Mouse (Mus musculus): ENCODE measurements around the gene Gm10309. TPM values are rescaled to one million over a fixed set of nuclear protein-coding genes. Genes with fewer than 3 reads are reported as not detected.

Gene Gm10309
- polyA plus RNA-seq, 1 experiment = 0.30 TPM

DNA sequence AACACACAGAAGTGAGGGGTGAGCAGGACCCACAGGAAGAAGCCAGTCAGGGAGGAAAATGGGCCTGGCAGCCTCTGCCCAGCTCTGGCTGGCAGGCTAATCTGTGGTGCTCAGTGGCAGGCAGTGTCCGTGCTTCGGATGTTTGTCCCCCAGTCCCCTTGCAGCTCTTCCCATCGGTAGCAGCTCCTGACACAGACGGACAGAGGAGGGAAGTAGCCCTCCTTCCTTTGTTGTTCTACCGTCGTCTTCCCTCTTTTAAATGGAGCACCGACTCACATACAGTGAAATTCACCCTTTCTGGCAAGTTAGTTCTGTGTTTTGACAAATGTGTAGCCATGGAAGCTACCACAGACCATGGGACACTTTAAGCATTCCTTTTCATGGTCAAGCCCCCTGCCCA lies 38.2 kb downstream of the Gm10309 start:
- DNase-seq = no peak
- whole genome bisulfite sequencing = 45% methylated on average over 7 of the region's 7 CpGs
- Histone ChIP-seq H3K4me1 (ENCODE audit: control insufficient read depth, insufficient read depth, low read length) (peaks cover 20% of the 10 kb centered on the region), H3K4me3 (replicated peaks; ENCODE audit: extremely low read depth, low read depth, low read length) (no peak overlapping the region)
- no peak for TF ChIP-seq CTCF (IDR thresholded peaks at IDR 0.05; ENCODE audit: insufficient read depth, low read length)
- TF ChIP-seq POLR2A (IDR thresholded peaks at IDR 0.05; ENCODE audit: borderline replicate concordance, extremely low read depth, low read depth, low read length) = no peak

GRCm38 (mm10) chr17:86466412-86466811 lies 38.6 kb downstream of the Gm10309 start:
- TF ChIP-seq POLR2A (IDR thresholded peaks at IDR 0.05; ENCODE audit: borderline replicate concordance, extremely low read depth, low read depth, low read length) (no peak), CTCF (IDR thresholded peaks at IDR 0.05; ENCODE audit: insufficient read depth, low read length) (no peak)
- Histone ChIP-seq H3K4me1 (ENCODE audit: control insufficient read depth, insufficient read depth, low read length) (peaks cover 20% of the 10 kb centered on the region), H3K4me3 (replicated peaks; ENCODE audit: extremely low read depth, low read depth, low read length) (no peak overlapping the region)
- 90% methylated on average over 7 of the region's 7 CpGs for WGBS
- DNase-seq = no peak

- 73% methylated on average over 13 of the region's 13 CpGs for WGBS
- DNase-seq = no peak
- Histone ChIP-seq H3K4me3 (replicated peaks; ENCODE audit: extremely low read depth, low read depth, low read length) (no peak overlapping the region), H3K4me1 (ENCODE audit: control insufficient read depth, insufficient read depth, low read length) (peaks cover 21% of the 10 kb centered on the region)
- no peak for TF ChIP-seq CTCF (IDR thresholded peaks at IDR 0.05; ENCODE audit: insufficient read depth, low read length)
- TF ChIP-seq POLR2A (IDR thresholded peaks at IDR 0.05; ENCODE audit: borderline replicate concordance, extremely low read depth, low read depth, low read length) = no peak
Observed at GRCm38 (mm10) chr17:86465865-86466264, 39.2 kb downstream of the Gm10309 start.

DNA sequence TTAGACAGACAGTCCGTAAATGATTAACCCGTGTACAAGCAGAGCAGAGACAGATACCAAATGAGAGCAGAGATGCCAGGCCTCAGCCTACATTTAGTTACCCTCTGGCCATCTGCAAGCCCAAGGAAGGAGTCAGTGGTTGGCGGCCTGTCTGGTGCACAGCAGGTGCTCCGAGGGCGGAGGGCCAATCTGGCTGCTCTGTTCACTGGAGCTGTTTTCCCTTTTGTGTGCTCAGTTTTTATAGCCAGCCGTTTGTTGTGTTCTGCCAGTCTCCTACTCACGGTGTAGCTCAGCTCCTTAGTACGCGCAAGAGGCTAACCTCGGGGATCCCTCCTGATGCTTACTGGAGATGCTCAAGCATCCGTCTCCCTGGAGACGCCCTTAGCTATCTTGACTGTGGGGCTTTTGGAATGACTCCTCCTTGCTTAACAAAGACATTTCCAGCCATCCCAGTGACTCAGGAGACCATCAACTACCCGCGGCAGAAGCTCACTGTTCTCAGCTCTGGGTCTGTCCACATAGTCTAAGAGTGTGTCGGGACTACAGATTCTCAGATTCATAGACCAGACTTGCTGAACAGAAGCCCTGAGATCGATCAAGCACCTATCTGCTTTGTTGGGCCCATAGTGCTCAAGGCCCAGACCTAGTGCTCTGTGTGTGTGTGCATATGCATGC lies 40.2 kb downstream of the Gm10309 start:
- no peak overlapping the region for H3K4me3 ChIP-seq (replicated peaks; ENCODE audit: extremely low read depth, low read depth, low read length)
- no peak for DNase-seq
- TF ChIP-seq CTCF (IDR thresholded peaks at IDR 0.05; ENCODE audit: insufficient read depth, low read length) = no peak
- peaks cover 17% of the 10 kb centered on the region for H3K4me1 ChIP-seq (ENCODE audit: control insufficient read depth, insufficient read depth, low read length)
- WGBS = 83% methylated on average over 16 of the region's 16 CpGs

DNA sequence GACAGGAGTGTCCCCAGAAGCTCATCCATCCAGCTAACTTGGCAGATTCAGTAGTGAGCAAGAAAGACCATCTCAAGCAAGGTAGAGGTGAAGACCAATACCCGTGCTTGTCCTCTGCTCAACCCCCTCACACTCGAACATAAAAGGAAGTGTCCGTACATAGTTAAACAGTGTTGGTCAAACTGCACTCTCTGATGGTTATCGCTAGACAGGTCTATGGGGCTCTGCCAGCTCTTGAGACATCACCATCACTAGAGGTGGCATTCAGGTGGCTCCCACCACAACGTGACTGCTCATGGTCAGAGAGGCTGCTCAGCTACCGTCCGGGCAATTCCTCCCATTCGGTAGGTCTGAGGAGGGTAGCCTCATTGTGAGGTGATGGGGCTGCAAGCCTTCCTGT lies 40.8 kb downstream of the Gm10309 start:
- no peak for TF ChIP-seq POLR2A (IDR thresholded peaks at IDR 0.05; ENCODE audit: borderline replicate concordance, extremely low read depth, low read depth, low read length)
- no peak for TF ChIP-seq CTCF (IDR thresholded peaks at IDR 0.05; ENCODE audit: insufficient read depth, low read length)
- H3K4me3 ChIP-seq (replicated peaks; ENCODE audit: extremely low read depth, low read depth, low read length) = no peak overlapping the region
- WGBS = 86% methylated on average over 8 of the region's 8 CpGs
- peaks cover 16% of the 10 kb centered on the region for H3K4me1 ChIP-seq (ENCODE audit: control insufficient read depth, insufficient read depth, low read length)
- no peak for DNase-seq

DNA sequence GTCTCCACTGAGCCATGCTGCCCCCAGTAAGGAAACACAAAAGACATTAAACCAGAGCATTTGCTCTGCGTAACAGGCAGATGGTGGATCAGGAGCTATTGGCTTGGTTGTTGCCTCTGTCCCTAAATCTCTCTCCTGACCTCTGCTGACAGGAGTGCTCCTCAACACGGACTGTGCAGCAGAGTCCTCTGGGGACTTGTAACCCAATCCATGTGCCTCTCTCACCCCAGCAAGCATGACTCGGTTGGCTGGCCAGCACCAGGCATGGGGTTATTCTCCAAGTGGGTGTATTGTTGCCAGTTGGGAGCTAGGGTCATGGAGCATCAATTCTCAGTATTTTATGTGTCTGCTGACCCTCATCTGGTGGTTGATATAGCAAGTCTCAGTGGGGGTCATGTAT lies 41.7 kb downstream of the Gm10309 start:
- peaks cover 14% of the 10 kb centered on the region for H3K4me1 ChIP-seq (ENCODE audit: control insufficient read depth, insufficient read depth, low read length)
- no peak for DNase-seq
- no peak for TF ChIP-seq POLR2A (IDR thresholded peaks at IDR 0.05; ENCODE audit: borderline replicate concordance, extremely low read depth, low read depth, low read length)
- TF ChIP-seq CTCF (IDR thresholded peaks at IDR 0.05; ENCODE audit: insufficient read depth, low read length) = no peak
- WGBS = 77% methylated on average over 3 of the region's 3 CpGs
- no peak overlapping the region for H3K4me3 ChIP-seq (replicated peaks; ENCODE audit: extremely low read depth, low read depth, low read length)

DNA sequence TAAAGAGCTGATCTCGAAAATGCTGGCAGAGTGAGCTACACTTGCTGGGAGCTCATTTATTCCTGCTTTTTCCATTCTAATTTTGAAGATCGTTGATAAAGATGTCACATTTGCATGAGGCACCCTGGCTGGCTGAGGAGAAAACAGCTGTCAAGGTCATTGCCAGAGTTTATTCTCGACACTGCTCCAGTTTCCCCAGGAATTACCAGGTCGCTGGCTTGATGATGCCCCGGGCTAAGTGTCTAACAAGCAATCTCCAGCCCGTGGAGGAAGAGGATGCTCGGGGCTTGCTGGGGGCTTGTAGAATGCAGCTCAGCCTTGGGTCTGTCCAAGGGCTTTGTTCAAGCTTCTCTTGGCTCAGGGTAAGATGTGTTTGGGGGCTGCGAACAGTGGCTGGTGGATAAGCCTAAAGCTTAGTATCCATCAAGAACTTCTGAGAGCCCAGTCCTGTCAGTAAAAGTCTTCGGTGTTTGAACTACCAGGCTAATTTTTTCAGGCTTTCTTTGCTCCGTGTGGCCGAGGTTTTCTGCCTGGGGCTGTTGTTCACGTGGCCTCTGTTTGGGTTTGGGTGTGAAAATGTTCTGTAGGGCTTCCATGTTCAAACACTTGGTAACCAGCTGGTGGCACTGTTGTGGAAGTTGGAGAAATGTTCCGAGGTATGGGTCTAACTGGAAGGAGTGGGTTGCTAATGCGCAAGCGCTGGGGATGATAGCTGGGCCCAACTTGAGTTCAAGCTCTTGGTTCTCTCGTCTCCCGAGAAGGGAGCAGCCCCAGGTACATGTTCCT lies 44.2 kb downstream of the Gm10309 start:
- Histone ChIP-seq H3K4me3 (replicated peaks; ENCODE audit: extremely low read depth, low read depth, low read length) (no peak overlapping the region), H3K4me1 (ENCODE audit: control insufficient read depth, insufficient read depth, low read length) (peaks cover 2% of the 10 kb centered on the region)
- DNase-seq = no peak
- WGBS = 68% methylated on average over 17 of the region's 17 CpGs
- no peak for TF ChIP-seq POLR2A (IDR thresholded peaks at IDR 0.05; ENCODE audit: borderline replicate concordance, extremely low read depth, low read depth, low read length)
- TF ChIP-seq CTCF (IDR thresholded peaks at IDR 0.05; ENCODE audit: insufficient read depth, low read length) = 0 out of 2 replicates have a peak, but pooled peaks have one; percentile 8

- peaks cover 2% of the 10 kb centered on the region for H3K4me1 ChIP-seq (ENCODE audit: control insufficient read depth, insufficient read depth, low read length)
- H3K4me3 ChIP-seq (replicated peaks; ENCODE audit: extremely low read depth, low read depth, low read length) = no peak overlapping the region
- no peak for DNase-seq
- 77% methylated on average over 11 of the region's 11 CpGs for WGBS
- no peak for TF ChIP-seq POLR2A (IDR thresholded peaks at IDR 0.05; ENCODE audit: borderline replicate concordance, extremely low read depth, low read depth, low read length)
- TF ChIP-seq CTCF (IDR thresholded peaks at IDR 0.05; ENCODE audit: insufficient read depth, low read length) = no peak
Observed at GRCm38 (mm10) chr17:86458302-86458980, 46.6 kb downstream of the Gm10309 start.

- H3K4me1 ChIP-seq (ENCODE audit: control insufficient read depth, insufficient read depth, low read length) = peaks cover 2% of the 10 kb centered on the region
- WGBS = 56% methylated on average over 6 of the region's 6 CpGs
- no peak overlapping the region for H3K4me3 ChIP-seq (replicated peaks; ENCODE audit: extremely low read depth, low read depth, low read length)
- TF ChIP-seq CTCF (IDR thresholded peaks at IDR 0.05; ENCODE audit: insufficient read depth, low read length) = no peak
- no peak for TF ChIP-seq POLR2A (IDR thresholded peaks at IDR 0.05; ENCODE audit: borderline replicate concordance, extremely low read depth, low read depth, low read length)
- DNase-seq = no peak
Observed at GRCm38 (mm10) chr17:86456512-86456911, 48.5 kb downstream of the Gm10309 start.

Data from lung, adult 2 months (tissue).